Mouse (Mus musculus) adrenal gland, adult (tissue): ENCODE results near the gene Glyctk.

Experiments used
- DNase-seq, 2 experiments: peaks; one replicate each; pipeline ENCODE4 v3.0.0; 2022 to 2023; ENCODE audit warnings: low spot score in 1 of 2; ENCODE audit not compliant: inconsistent age in 2 of 2

The Glyctk gene

DNA sequence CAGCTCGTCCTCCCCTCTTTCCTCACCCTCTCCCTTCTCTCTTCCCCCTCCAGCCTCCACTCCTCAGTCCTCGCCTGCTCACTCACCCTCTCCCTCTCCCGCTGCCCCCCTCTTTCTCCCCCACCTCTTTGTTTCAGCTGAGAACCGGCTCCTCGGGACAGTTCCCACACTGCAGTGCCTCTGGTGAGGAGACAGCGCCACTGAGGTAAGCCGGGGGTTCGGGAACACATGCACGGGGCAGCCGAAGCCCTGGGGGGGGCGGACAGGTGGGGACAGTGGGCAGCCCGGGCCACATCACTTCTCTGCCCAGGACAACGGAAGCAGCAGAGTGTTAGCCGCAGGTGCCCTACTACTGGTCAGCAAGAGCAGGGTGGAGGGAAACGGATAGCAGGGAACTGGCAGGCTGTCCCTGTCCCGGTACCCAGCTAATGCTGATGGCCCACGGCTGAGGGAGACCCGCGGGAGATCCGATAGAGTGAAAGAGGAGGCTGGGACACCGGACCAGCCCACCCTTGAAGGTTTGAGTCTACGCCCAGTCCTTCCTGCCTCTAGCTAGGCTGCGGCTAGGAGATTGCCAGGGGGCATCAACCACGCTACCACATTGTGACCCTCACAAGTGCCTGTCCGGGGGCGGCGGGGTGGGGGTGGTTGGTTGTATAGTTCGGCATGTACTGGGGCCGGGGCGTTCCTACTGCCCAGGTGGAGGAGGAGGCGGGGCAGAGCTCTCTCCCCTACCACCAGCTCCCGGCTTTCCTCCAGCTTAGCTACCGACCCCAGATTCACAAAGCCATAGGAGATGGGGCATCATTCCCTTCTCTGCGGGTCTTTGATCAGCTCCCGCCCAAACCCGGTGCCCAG lies 9.2 kb downstream of the Glyctk start:
- DNase-seq: no peak

DNA sequence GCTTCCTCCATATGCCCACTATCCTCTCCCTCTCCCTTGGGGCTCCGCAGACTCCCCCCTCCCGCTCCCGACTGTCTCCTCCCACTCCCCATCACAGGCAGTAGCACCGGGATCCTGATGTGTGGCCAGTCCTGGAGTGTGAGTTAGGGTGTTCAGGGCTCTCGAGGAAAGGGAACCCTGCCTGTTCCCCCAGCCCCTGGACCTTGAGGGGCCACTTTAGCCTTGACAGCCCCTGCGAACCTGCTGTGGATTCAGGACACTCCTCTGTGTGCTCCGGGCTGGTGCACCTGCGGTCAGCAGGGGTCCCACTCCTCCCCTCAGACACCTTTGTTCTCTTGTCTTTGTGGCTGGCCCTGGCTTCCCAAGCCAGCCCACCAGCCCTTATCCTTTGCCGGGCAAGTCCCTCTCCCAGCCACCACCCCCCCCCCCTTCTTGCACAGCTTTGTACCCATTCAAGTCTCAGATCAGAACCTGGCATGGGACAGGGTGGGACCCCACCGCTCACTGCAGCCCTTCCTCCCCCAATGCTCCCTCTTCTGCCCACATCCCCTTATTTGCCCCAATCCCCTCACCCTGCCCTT lies 10.0 kb downstream of the Glyctk start:
- DNase-seq: no peak

DNA sequence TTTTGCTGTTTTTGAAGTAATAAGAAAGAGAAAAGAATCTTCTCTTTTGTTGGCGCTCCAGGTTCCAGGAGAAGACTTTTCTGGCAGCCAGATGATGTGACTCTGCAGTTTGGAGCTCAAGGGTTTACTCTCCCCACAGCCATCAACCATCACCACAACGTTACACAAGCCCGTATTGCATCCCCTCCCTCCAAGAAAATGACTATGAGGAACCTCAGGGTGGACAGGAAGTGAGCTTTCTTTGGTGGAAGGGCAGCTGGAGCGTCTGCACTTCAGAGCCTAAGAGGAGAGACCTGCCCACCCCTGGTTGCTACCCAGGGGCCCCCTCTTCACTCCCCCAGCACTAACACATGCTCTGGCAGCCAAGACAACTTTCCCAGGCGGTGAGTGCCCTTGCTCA lies 10.7 kb downstream of the Glyctk start:
- DNase-seq: no peak

DNA sequence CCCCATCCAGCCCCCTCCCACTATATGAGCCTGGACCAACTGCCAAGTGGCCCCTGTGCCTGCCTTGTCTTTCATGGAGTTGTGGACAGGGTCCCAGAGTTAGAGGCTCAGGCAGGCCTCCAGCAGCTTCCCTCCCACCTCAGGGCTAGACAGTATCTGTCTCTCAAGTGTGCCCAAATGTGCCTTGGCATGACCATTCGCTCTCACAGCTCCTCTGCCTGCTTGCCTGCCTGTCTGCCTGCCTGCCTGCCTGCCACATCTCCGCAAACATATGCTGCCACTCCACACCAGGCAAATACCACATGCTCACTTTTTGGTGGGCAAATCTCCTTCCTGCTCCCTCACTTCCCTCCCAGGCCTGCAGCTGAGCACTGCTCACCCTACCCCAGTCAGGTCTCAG lies 12.4 kb downstream of the Glyctk start:
- DNase-seq: no peak

DNA sequence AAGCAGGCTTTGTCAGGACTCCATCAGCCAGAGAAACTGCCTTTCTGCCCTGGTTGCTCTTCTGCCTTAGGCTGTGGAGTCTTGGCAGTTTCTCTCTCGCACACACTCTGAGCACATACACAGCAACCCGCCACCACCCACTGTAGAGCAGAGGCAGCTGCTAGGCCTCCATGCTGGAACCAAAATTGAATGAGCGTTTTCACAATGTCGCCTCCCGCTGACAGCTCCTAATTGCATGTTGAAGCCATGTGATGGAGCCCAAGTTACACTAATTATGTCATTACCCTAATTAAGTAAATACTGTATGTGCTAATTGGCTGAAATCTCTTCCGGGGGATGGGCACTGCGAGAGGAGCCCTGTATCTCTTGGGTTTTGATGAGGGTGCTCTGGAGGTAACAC lies 13.8 kb downstream of the Glyctk start:
- no peak for DNase-seq

DNA sequence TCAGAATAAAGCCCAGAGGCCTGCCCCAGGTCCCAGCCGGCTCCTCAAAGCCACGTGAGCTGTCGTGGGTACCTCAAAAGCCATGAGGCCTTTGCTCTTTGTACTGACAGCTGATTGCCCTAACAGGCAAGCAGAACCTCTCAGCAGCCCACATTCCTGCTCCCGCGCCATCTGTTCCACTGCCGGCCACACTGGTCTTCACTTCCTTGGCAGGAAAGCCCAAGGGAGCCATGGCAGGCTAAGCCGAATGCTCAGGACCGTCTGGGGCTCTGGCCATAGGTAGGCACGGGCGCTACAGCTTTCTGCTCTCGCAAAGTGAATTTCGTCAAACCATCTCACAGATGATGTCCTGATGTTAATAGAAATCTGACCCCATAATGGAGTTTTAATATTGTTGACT lies 16.0 kb downstream of the Glyctk start:
- DNase-seq: no peak

DNA sequence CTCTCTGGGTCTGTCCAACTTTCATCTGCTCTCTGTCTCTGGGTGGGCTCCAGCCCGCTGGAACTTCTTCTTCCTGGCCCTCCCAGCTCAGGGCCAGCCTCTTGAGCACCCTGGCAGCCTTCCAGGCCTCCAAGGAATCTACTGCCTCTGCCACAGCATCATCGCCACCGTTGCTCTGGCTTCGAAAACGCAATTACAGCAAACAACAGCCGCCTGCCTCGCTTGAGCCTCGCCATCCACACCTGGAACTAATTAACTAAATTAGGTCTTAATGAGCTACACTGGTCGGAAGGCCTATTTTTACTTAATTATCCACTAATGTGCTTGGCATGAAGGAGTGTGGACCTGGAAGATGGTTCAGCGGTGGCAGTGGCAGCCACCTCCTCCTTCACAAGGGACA lies 18.2 kb downstream of the Glyctk start:
- peak in 1 of 2 experiments; percentile 43 for DNase-seq

DNA sequence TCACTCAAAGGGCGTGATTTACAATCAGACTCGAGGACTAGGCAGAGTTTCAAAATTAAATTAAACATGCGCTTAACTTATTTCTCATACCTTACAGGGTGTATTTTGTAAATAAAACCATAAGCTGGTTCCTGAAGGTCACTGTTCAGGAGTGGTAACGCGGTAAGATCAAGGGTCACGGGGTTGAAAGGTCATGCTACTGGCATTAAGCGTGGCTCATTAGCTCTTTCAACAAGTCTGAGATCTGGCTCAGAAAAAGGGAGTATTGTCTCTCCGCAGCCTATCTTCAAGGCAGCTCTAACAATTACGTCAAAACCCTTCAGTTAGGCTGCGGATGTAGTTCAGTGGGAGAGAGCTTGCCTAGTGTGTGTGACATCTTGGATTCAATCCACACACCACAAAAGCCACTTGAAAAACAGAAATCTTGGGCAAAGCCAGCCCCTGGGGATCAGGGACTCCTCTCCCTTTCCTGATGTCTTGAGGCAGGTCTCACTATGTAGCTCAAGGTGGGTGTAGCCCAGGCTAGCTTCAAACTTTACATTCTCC lies 20.2 kb downstream of the Glyctk start:
- no peak for DNase-seq

DNA sequence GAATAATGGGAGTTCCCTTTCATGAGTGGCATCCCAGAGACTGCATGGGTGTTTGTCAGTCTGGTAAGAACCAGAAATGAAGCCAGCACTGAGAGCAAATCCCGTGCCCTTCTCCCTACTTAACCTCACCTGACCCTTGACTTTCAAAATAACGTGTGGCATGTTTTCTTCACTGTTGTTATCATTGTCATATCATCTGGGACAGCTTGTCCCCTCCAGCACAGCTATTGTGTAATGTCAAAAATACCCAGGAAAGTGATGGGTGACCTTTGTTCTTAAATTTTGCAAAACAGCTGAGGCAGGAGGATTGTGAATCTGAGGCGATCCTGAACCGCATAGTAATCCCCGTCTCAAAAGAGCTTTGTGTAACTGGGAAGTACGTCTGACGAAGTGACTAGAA lies 27.7 kb downstream of the Glyctk start:
- no peak for DNase-seq

DNA sequence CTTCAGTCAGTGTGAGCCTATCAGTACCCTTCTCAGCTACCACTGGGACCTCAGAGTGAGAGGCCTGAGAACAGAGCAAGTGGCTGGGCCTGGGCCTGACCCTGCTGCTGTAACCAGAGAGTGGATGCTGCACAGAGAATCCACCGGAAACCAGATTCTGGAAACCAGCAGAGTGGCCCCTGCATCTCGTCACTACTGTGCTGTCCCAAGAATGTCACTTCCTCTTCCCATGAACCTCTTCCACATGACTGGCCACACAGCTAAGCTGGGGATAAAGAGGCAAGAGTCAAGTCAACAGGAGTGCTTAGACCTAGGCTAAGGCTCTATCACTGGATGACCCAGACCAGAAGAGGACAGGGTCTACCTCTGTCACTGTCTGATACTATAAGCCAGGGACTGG lies 28.9 kb downstream of the Glyctk start:
- no peak for DNase-seq

DNA sequence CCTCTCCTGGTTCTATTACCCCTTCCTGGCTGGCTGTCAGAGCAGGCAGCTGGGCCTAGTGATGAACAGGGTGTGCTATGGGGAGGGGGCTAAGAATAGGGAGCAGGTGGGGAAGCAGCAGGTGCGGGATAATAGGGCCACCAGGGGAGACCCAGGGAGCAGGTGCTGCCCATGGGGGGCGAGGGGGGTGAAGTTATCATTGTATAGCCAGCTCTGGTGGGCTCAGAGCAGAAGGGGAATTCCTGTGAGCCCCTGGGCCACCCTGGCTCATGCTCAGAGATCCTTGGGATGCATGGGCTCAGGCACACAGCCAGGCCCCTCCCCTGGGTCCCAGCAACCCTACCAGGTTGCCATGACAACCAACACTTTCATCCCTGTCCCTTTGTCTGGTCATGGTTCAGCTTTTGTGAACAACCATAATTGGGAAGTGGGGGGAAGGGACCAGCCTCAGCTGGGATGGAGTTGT lies 31.1 kb downstream of the Glyctk start:
- no peak for DNase-seq

DNA sequence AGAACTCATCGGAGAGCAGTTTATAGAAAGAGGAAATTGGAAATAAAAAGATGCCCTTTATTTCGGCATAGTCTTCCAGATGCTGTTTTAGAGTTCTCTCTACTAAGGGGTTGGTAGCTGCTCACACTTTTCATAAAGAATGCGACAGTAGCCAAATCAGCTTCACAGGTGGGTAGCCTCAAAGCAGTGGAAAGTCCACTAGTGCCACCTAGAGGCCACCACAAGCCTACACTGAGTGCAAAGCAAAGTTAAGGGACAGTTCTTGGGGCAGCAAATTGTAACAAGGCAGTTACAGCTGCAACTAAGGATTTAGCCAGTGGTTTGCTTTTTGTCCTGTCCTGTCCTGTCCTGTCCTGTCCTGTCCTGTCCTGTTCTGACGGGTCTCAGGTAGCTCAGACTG lies 34.3 kb downstream of the Glyctk start:
- peak; percentile 18 to 67 for DNase-seq

DNA sequence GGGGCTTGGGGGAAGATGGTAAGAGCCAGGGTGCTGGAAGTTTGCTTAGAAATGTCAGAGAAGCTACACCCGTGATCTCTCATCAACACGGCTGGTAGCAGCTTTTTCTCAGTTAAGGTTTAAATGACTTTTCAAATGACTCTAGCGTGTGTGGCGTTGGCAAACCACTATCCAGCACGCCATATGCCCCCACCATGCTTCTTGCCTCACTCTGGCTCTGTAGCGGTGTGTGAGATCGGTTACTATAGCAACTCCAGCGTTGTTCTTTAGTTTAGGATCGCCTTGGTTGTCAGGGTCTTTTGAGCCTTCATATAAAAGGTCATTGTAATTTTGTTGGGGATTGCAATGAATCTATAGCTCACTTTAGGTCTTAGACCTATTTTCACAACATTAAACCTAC lies 38.9 kb downstream of the Glyctk start:
- DNase-seq: no peak

DNA sequence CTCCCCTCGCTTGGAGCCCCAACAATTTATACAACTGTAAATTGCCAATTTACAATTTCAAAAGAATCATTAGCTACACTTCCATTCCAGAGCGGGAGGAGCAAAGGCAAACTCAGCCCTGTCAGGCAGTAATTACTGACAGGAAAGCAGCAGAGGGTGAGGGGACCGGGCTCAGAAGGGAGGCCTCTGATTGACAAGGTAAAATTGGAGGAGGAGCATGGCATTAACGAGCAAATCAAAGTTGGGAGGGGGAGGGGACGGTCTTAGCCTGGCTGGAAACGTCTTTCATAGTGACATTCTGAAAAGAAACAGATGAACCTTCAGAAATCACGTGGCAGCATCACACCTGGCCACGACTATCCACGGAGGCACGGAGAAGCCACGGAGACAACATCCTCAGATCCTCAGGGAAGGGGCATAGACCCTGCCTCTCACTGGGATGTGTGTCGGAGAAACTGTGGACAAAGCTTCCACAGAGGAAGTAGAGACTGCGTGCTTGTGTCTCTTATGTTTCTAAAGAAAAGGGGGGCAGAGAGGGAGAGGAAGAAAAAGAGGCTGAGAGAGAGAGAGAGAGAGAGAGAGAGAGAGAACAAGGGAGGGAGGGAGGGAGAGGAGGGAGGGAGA lies 42.0 kb downstream of the Glyctk start:
- no peak for DNase-seq

DNA sequence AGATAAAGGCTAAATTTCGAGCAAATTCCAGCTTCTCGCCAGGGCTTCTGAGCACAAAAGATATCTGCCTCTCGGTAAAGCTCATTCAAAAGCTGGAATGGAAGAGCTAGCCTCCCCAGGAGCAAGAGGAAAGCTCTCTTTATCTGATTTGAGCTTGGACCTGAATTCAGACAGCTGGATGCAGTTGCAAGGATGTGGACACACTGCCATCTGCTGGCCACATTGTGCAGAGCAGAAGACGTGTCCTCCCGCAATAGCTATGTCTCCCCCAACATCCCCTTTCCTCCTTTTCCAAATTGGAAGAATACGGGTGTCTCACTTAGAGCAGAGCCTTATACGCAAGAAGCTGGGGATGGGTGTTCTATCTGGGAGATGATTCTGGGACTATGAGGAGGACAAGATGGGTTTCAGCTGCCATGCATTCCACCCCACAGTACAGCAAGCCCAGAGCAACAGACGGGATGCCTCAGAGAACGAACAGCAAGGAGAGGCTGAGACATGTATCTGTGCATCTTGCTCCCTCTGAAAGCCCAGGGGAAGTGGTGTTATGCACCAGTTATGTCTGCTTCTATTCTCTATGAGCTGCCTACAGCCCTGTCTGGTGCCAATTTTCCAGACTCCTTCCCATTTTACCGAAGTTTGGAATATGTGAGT lies 45.0 kb downstream of the Glyctk start:
- peak; percentile 56 to 89 for DNase-seq

DNA sequence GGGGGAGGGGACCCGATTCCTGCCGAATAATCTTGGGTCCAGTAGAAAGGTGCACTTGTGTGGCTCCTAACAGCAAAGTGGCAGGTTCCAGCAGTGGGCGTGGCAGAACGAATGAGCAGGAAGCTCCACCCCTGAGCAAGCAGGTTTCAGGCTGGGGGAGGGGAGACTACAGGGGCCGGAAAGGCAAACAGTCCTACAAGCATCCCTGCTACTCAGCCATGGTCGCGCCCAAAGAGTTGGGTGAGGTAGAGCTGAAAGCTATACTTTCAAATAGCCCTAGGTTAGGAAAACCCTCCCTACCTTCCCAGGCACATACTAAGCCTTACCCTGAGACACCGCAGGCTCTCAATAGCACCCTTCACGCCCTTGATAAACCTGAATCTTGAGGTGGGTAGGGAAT lies 51.7 kb downstream of the Glyctk start:
- DNase-seq: no peak

DNA sequence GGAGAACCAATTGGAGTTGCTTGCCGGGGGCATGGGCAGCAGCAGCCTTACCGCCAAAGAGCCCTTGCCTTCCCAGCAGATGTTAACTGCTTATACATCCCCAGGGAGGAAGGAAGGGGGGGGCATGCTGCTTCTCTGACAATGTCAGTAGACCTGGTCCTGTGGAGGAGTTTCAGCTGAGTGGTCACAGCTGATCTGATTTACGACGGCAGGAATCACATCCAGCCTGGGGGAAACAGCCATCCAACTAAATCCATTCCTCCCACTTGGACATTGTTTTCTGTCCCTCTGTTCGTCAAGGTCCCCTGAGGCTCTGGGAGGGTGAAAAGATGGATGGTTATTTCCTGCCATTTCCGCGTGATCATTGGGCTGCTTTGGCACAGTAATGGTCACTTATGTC lies 53.5 kb downstream of the Glyctk start:
- DNase-seq: no peak
